Mouse (Mus musculus) ES-E14 (cell line): ENCODE results near the gene Iqsec1.

ENCODE experiments used
- CHD2 ChIP-seq: IDR thresholded peaks from 2 replicates; pipeline ENCODE4 v1.6.1; 2014; ENCODE audit warnings: mild to moderate bottlenecking, low read depth, low read length, inconsistent platforms
- HCFC1 ChIP-seq: IDR thresholded peaks from 2 replicates; pipeline ENCODE4 v1.6.1; 2012; ENCODE audit warnings: low read length, inconsistent platforms, borderline replicate concordance; ENCODE audit not compliant: insufficient read depth
- MAFK ChIP-seq: IDR thresholded peaks from 2 replicates; pipeline ENCODE4 v1.6.1; 2014; ENCODE audit warnings: mild to moderate bottlenecking, low read depth, low read length, inconsistent platforms; ENCODE audit not compliant: insufficient read depth
- ZC3H11A ChIP-seq: IDR thresholded peaks from 2 replicates; pipeline ENCODE4 v1.6.1; 2012; ENCODE audit warnings: low read depth, mild to moderate bottlenecking, inconsistent platforms, low read length, borderline replicate concordance
- ZNF384 ChIP-seq: IDR thresholded peaks from 2 replicates; pipeline ENCODE4 v1.6.1; 2012; ENCODE audit warnings: low read depth, low read length, inconsistent platforms

- no peak for TF ChIP-seq ZC3H11A
- TF ChIP-seq MAFK = no peak
- no peak for TF ChIP-seq CHD2
- TF ChIP-seq ZNF384 = no peak
- no peak for TF ChIP-seq HCFC1
These were observed 214.7 kb downstream of the Iqsec1 start for GRCm38 (mm10) chr6:90773811-90774233.
